Comparison of ENCODE assay signal across 8 mouse cellular contexts in the genomic region with DNA sequence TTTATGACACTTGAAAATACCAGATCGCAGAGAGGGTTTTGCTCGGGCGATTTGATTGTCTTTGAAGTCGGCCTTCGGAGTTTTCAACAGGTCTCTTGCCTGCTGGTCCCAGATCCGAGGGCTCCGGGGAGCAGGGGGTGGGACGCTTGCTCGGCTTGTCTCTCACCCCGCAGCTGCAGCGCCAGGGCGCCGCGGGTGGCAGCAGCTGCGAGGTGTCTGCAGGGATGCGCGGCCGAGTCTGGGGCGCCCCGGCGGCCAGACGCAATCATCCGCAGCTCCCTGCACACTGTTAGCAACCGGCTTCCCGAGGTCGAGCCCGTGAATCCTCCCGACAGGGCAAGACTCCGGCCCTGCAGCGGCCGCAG.
DNase-seq lines count a peak whose midpoint lies in the region; ATAC-seq and TF ChIP-seq lines count a peak whose summit lies in the region.

No protein-coding gene starts in this region.

- peak; percentile 86 for ATAC-seq in kidney, embryonic 14.5 days (ENCODE audit: low FRiP score, low TSS enrichment)
- no peak for ATAC-seq in liver, postnatal 0 days
- no peak for ATAC-seq in erythroid progenitor cell, adult 5-6 weeks (replicated peaks; ENCODE audit: low FRiP score, poor library complexity, severe bottlenecking)

- no peak overlapping the region for H3K27ac ChIP-seq in kidney, embryonic 14.5 days (ENCODE audit: low read depth, low read length)
- H3K27ac ChIP-seq in liver, postnatal 0 days (ENCODE audit: low read depth): no peak overlapping the region

- H3K4me3 ChIP-seq in kidney, embryonic 14.5 days (ENCODE audit: low read length): peak overlapping the region; percentile 45
- peak overlapping the region; percentile 8 for H3K4me3 ChIP-seq in liver, postnatal 0 days (ENCODE audit: low read depth, low read length)

- WGBS in kidney, embryonic 14.5 days: under 1% methylated on average over 22 of the region's 31 CpGs
- WGBS in liver, postnatal 0 days (ENCODE audit: insufficient replicate concordance): 3% methylated on average over 31 of the region's 31 CpGs

- H3K9me3 ChIP-seq in kidney, embryonic 14.5 days (ENCODE audit: control insufficient read depth, low read length): no peaks in the 10 kb centered on the region
- H3K9me3 ChIP-seq in liver, postnatal 0 days (ENCODE audit: low read length): no peaks in the 10 kb centered on the region

- no peak for TF ChIP-seq EP300 in liver, postnatal 0 days (IDR thresholded peaks at IDR 0.05; ENCODE audit: low read depth)

- H3K4me2 ChIP-seq in kidney, embryonic 14.5 days (replicated peaks; ENCODE audit: low read depth, low read length): peak overlapping the region; percentile 73
- peak overlapping the region; percentile 51 for H3K4me2 ChIP-seq in liver, postnatal 0 days (ENCODE audit: low read depth, low read length)

- H3K4me1 ChIP-seq in kidney, embryonic 14.5 days (ENCODE audit: control insufficient read depth, insufficient read depth, low read length): 0 out of 2 replicates have a peak, but pooled peaks cover 10% of the 10 kb centered on the region
- peaks cover 5% of the 10 kb centered on the region for H3K4me1 ChIP-seq in liver, postnatal 0 days (ENCODE audit: insufficient read depth)

- TF ChIP-seq CTCF in liver, postnatal 0 days (IDR thresholded peaks at IDR 0.05; ENCODE audit: low read depth): 0 out of 2 replicates have a peak, but pooled peaks have one; percentile 5

- H3K9ac ChIP-seq in kidney, embryonic 14.5 days (ENCODE audit: low read depth, low read length): peak overlapping the region; percentile 48
- H3K9ac ChIP-seq in liver, postnatal 0 days (replicated peaks): no peak overlapping the region

- DNase-seq in ovary, postnatal 10 days (ENCODE audit: low spot score): peak; percentile 1
- DNase-seq in ovary, adult 18-20 months (ENCODE audit: low spot score): no peak
- DNase-seq in embryo, embryonic 10 days (ENCODE audit: low spot score): peak; percentile 75
- peak; percentile 22 to 38 for DNase-seq in frontal cortex, postnatal 36 days (ENCODE audit: low spot score in 2 of 2)
- peak; percentile 36 for DNase-seq in liver, postnatal 0 days
- DNase-seq in splenic B cell, adult 2 months (ENCODE audit: low read depth, low spot score): peak; percentile 8

- H3K27me3 ChIP-seq in kidney, embryonic 14.5 days (ENCODE audit: control insufficient read depth, insufficient read depth, low read length): peaks cover 75% of the 10 kb centered on the region
- H3K27me3 ChIP-seq in liver, postnatal 0 days (ENCODE audit: insufficient read depth, low read length): peaks cover 71% of the 10 kb centered on the region
- H3K27me3 ChIP-seq in splenic B cell, adult 2 months (ENCODE audit: control insufficient read depth, insufficient read depth, low read length, poor library complexity, severe bottlenecking): no peaks in the 10 kb centered on the region

- no peaks in the 10 kb centered on the region for H3K36me3 ChIP-seq in kidney, embryonic 14.5 days (ENCODE audit: control insufficient read depth, insufficient read depth, low read length)
- no peaks in the 10 kb centered on the region for H3K36me3 ChIP-seq in liver, postnatal 0 days (replicated peaks; ENCODE audit: insufficient read depth, low read length)
- no peaks in the 10 kb centered on the region for H3K36me3 ChIP-seq in splenic B cell, adult 2 months (ENCODE audit: control insufficient read depth, insufficient read depth, low read length, poor library complexity, severe bottlenecking)
